Mouse (Mus musculus) forebrain, embryonic 11.5 days (tissue): Measurements from ENCODE around the gene Edem2. TPM values are rescaled to one million over a fixed set of nuclear protein-coding genes. Genes with fewer than 3 reads are reported as not detected.
"Not testable (repeated sequence)": the region's sequence is repeated elsewhere in the genome, so short reads cannot be mapped to it uniquely, and the experiment has no call there.

Experiments
- ATAC-seq: fragments of 200-750 bp; cut with Nextera tagmentation; replicated peaks from 2 replicates; pipeline ENCODE4 v1.8.0; 2017; ENCODE audit warnings: moderate TSS enrichment; ENCODE audit not compliant: low FRiP score
- DNase-seq: peaks from one replicate; pipeline ENCODE4 v3.0.0-alpha.2; 2017; ENCODE audit warnings: low spot score
- H3K27ac ChIP-seq: fragments of 300-500 bp; sonication (generic); 2 replicates; pipeline ENCODE4 v1.5.1; 2014; ENCODE audit warnings: low read depth, low read length
- H3K27me3 ChIP-seq: fragments of 300-500 bp; sonication (generic); 2 replicates; pipeline ENCODE4 v1.6.1; 2014; ENCODE audit warnings: mild to moderate bottlenecking, low read length, mixed read lengths; ENCODE audit not compliant: control insufficient read depth, insufficient read depth
- H3K36me3 ChIP-seq: fragments of 300-500 bp; sonication (generic); 2 replicates; pipeline ENCODE4 v1.6.1; 2014; ENCODE audit warnings: mild to moderate bottlenecking, low read length, moderate library complexity, mixed read lengths; ENCODE audit not compliant: control insufficient read depth, insufficient read depth
- H3K4me1 ChIP-seq: fragments of 300-500 bp; sonication (generic); replicated peaks from 2 replicates; pipeline ENCODE4 v1.6.1; 2014; ENCODE audit warnings: low read length, mixed read lengths; ENCODE audit not compliant: control insufficient read depth, insufficient read depth
- H3K4me2 ChIP-seq: fragments of 300-500 bp; sonication (generic); 2 replicates; pipeline ENCODE4 v1.6.1; 2014; ENCODE audit warnings: low read depth, mild to moderate bottlenecking, low read length, moderate library complexity, mixed read lengths; ENCODE audit not compliant: severe bottlenecking
- H3K4me3 ChIP-seq: fragments of 300-500 bp; sonication (generic); 2 replicates; pipeline ENCODE4 v1.5.1; 2014; ENCODE audit warnings: low read depth, low read length
- H3K9ac ChIP-seq: fragments of 300-500 bp; sonication (generic); 2 replicates; pipeline ENCODE4 v1.6.1; 2014; ENCODE audit warnings: low read length
- H3K9me3 ChIP-seq: fragments of 300-500 bp; sonication (generic); 2 replicates; pipeline ENCODE4 v1.6.1; 2016; ENCODE audit warnings: low read length, mixed read lengths; ENCODE audit not compliant: control insufficient read depth
- WGBS: fragments of 180-500 bp; shearing (Covaris S2); extraction: QIAGEN DNeasy Blood & Tissue Kit; methylation state at CpG from one replicate; pipeline ENCODE4 v1.1.7; 2014; 5-methylcytosine and 5-hydroxymethylcytosine counted together
- polyA plus RNA-seq: library from polyadenylated mRNA; unstranded; fragments of >200 nt; fragmentation: Nextera tagmentation; extraction: Ambion mirVana; gene quantifications from 2 replicates; pipeline ENCODE4 v1.2.1, GENCODE M21; 2014

The Edem2 gene
- polyA plus RNA-seq, 1 experiment from 2014 or later: 31.8 TPM

DNA sequence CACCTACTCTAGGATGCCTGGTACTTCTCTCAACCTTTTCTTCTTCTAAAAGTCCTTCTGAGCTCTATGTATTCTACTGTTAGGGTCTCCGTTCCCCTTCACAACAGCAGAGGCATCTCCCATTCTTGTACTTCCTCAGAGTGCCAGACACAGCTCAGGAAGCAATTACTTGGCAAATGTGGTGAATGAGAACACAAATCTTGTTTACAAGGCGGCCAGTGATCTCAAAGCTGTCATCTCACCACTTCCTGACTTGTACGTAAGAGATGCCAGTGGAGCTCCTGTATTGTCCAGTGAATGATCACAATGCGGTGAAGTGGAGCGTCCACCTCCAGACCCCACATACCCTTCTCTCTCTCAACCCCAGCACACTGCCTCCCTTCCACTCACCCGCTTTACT is 4.7 kb downstream of the Edem2 start:
- DNase-seq: no peak
- ATAC-seq: no peak
- Histone ChIP-seq H3K4me1 (peaks cover 3% of the 10 kb centered on the region; the same call in 1 of the 2 replicates), H3K9me3 (no peaks in the 10 kb centered on the region), H3K4me3 (no peak overlapping the region), H3K36me3 (no peaks in the 10 kb centered on the region), H3K27ac (no peak overlapping the region), H3K4me2 (no peak overlapping the region), H3K9ac (no peak overlapping the region), H3K27me3 (no peaks in the 10 kb centered on the region)
- WGBS: 86% methylated on average over 6 of the region's 6 CpGs

DNA sequence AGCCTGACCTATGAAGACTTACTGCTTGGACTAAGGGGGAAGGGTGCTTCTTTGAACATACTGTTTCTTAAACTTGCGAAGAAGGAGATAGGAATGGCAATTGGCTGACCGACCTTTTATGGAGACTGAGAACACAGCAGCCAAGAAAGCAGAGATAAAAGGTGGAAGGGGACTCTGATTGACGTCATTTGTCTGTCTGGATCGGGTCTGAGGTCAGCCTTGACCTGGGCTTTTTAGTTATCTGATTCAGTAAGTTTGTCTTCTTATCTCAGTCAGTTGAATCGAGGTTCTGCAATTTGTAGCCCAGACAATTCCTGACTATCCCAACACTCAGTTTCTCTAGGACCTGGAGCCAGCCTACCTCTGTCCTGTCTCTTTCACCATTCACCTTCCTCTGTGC is 5.2 kb downstream of the Edem2 start:
- WGBS: 84% methylated on average over 5 of the region's 5 CpGs
- Histone ChIP-seq H3K9ac (no peak overlapping the region), H3K4me3 (no peak overlapping the region), H3K4me1 (peaks cover 3% of the 10 kb centered on the region; the same call in 1 of the 2 replicates), H3K27me3 (no peaks in the 10 kb centered on the region), H3K9me3 (no peaks in the 10 kb centered on the region), H3K4me2 (no peak overlapping the region), H3K36me3 (no peaks in the 10 kb centered on the region), H3K27ac (no peak overlapping the region)
- DNase-seq (no peak), ATAC-seq (no peak)

DNA sequence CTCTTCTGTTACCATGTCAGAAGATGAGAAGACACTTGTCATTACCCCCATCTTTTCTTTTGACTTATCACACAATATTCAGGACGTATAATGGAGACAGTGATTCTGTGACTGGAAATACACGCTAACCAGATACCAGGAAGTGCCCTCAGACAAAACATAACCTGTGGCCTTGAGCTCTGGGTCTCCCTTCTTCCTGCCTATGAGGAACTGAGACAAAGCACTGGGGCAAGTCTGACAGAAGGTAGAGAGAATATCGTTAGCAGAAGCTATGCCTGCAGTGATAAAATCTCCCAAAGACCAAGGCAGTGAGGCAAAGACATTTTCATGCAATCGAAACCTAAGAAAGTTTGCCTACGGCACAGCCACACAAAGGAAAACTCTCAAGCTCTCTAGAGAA is 8.7 kb downstream of the Edem2 start:
- Histone ChIP-seq H3K27ac (no peak overlapping the region), H3K9ac (no peak overlapping the region), H3K4me1 (no peaks in the 10 kb centered on the region), H3K4me2 (no peak overlapping the region), H3K36me3 (no peaks in the 10 kb centered on the region), H3K27me3 (no peaks in the 10 kb centered on the region), H3K9me3 (no peaks in the 10 kb centered on the region), H3K4me3 (no peak overlapping the region)
- ATAC-seq (no peak), DNase-seq (no peak)
- WGBS: 88% methylated on average over 5 of the region's 5 CpGs

DNA sequence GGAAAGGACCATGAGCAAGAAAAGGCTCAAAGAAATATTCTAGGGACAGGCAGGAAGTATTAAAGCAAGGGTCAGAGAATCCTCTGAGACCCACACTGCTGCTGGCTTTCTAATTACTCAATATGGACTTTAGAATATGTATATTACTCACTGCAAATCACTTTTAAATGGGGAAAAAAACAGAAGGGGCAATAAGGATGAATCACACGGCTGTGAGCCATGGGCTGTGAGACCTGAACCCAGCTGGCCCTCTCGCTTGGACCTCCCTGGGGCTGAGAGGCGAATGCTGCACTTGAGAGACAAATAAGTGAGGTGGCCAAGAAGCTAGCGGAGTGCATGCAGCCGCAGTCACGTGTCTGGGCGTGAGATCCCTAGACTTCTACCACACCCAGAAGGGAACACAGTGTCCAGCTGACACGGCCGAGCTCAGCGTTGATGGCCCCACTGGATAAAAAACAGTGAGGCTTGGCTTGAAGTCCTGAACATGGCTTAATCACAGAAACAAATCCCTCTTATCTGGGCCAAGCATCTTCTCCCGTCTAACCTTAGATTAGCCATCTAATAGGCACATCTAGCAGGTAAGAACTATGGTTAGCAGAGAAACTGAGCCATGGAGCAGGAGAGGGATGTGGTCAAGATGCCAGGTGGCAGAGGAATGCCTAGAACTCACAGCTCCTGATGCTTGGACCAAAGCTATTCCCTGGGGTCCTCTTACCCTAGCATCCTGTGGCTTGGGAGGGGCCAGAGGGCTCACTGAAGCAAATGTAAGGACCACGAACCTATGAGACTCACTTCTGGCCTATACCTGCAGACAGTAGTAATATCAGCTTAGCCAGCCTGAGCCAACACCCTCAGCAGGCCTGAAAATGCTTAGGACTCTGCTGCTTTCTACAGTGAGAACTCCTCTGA is 11.9 kb downstream of the Edem2 start:
- Histone ChIP-seq H3K27ac (no peak overlapping the region), H3K4me3 (no peak overlapping the region), H3K9ac (no peak overlapping the region), H3K4me1 (no peaks in the 10 kb centered on the region), H3K36me3 (no peaks in the 10 kb centered on the region), H3K9me3 (no peaks in the 10 kb centered on the region), H3K4me2 (no peak overlapping the region), H3K27me3 (no peaks in the 10 kb centered on the region)
- WGBS: 88% methylated on average over 12 of the region's 12 CpGs
- DNase-seq (no peak), ATAC-seq (no peak)

DNA sequence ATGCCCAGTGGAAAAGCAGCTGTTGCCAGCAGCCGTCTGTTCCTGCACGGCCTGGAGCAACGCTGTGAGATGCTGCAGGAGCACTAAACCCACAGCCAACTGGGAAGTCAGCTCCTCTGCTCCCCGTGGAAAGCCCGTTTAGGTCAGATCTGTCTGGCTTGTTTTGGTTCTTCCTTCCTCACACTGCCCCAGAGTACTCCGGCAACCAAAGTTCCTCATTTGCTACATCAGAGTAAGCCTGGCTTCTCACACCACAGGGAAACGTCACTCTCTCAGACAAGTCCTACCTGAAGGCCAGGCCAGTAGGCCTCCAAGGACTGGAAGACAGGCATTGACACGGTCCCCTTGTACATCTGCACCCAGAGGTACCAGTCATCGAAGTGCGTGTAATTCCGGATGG is 18.7 kb downstream of the Edem2 start:
- no peak overlapping the region for H3K27ac ChIP-seq
- H3K4me3 ChIP-seq: no peak overlapping the region
- no peaks in the 10 kb centered on the region for H3K4me1 ChIP-seq
- ATAC-seq (no peak), DNase-seq (no peak)
- no peak overlapping the region for H3K4me2 ChIP-seq
- 90% methylated on average over 11 of the region's 11 CpGs for WGBS
- no peaks in the 10 kb centered on the region for H3K36me3 ChIP-seq
- H3K9ac ChIP-seq: no peak overlapping the region
- no peaks in the 10 kb centered on the region for H3K9me3 ChIP-seq
- no peaks in the 10 kb centered on the region for H3K27me3 ChIP-seq

DNA sequence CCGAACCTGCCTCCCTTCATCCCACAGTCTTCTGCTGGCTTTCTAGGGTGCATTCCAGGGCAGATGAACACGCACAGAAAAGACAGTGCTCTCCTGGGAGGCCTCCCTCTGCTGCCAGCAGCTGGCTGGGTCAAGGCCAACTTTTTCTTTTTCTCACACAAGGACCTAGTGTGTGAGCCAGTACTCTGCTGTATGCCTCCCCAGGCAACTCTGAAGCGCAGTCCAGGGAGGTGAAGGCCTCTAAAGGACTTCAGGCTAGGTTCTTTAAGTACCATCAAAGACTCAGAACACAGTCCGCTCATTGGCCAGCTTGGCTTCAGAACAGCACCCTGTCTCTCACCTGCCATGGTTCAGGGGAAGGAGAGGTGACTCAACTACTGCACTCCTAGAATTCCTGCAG is 22.0 kb downstream of the Edem2 start:
- Histone ChIP-seq H3K4me3 (no peak overlapping the region), H3K36me3 (no peaks in the 10 kb centered on the region)
- no peak for ATAC-seq

DNA sequence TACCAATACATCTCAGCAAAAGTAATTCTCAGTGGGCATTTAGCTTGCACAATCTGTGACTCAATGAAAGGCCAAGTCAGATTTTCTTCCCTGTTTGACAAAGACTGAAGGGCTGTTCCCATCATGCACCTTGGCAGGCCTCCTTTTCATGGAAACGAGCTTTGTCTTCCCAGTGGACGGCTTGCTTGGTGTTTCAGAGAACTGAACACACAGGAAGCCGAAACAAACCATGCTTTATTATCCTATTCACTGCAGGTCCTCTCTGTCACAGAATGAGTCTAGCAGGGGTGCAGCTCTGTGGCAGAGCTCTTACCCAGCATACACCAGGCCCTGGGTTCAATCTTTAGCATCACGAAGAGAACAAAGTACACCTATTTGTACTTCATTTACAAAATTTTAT is 25.6 kb downstream of the Edem2 start:
- Histone ChIP-seq H3K36me3 (no peaks in the 10 kb centered on the region), H3K4me2 (no peak overlapping the region), H3K9ac (no peak overlapping the region), H3K27ac (peak overlapping the region; percentile 60), H3K27me3 (no peaks in the 10 kb centered on the region), H3K4me1 (no peaks in the 10 kb centered on the region), H3K9me3 (no peaks in the 10 kb centered on the region), H3K4me3 (no peak overlapping the region)
- DNase-seq (peak; percentile 67), ATAC-seq (peak; percentile 77; the same call in 1 of the 2 replicates)
- 21% methylated on average over 4 of the region's 4 CpGs for WGBS

More for the DNA sequence above, 22.0 kb downstream of the Edem2 start:
- DNase-seq: no peak
- Histone ChIP-seq H3K9ac (no peak overlapping the region), H3K27me3 (no peaks in the 10 kb centered on the region), H3K4me2 (no peak overlapping the region), H3K9me3 (no peaks in the 10 kb centered on the region), H3K27ac (no peak overlapping the region), H3K4me1 (no peaks in the 10 kb centered on the region)
- WGBS: 88% methylated on average over 4 of the region's 4 CpGs

DNA sequence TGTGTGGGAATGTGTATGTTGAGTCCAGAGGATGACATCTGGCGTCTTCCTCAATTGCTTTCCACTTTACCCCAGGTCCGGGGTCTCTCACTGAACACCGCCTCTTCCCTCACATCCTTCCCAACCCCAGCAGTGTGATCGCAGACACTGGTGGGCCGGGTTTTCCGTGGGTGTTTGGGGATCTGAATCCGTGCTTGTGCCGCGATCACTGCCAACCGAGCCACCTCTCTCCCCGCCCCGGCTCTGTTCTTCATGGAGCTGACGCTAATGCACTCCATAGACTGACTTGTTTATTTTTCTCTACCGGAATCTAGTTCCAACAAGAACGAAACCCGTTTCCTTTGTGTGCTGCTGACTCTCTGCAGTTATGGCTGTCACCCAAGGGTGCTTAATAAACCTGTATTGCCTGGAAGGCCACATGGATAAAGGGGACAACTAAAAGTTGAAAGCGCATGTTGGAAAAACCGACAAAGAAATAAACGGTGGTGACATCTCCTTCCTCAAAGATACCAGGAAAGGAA is 27.8 kb downstream of the Edem2 start:
- no peaks in the 10 kb centered on the region for H3K36me3 ChIP-seq
- H3K4me3 ChIP-seq: no peak overlapping the region
- no peak overlapping the region for H3K9ac ChIP-seq
- 91% methylated on average over 19 of the region's 19 CpGs for WGBS
- ATAC-seq (no peak), DNase-seq (no peak)
- H3K4me1 ChIP-seq: no peaks in the 10 kb centered on the region
- no peak overlapping the region for H3K27ac ChIP-seq
- no peak overlapping the region for H3K4me2 ChIP-seq
- H3K9me3 ChIP-seq: no peaks in the 10 kb centered on the region
- H3K27me3 ChIP-seq: no peaks in the 10 kb centered on the region

DNA sequence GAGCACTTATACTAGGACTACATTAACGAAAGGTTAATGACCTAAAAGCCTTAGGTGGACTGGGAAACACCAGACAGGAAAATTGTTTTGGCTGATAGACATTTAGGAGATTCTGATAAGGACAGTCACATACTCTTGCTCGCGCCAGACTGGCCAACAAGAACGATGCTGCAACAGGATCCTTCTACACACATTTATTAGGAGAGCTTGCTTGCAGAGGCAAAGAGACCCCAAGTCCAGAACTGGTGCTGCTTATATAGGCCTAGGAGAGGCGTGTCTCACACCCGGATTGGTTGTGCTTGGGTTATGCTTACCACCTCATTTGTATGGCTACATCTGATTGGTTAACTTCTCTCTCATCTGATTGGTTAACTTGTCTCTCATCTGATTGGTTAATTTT is 30.8 kb downstream of the Edem2 start:
- H3K4me2 ChIP-seq, H3K9ac ChIP-seq, H3K4me1 ChIP-seq, H3K36me3 ChIP-seq, H3K27ac ChIP-seq, H3K9me3 ChIP-seq, ATAC-seq, DNase-seq, H3K4me3 ChIP-seq, H3K27me3 ChIP-seq: not testable (repeated sequence)
- 91% methylated on average over 6 of the region's 6 CpGs for WGBS
